Mouse (Mus musculus) Patski (cell line): ENCODE results near the gene Gm43518. TPM values are rescaled to one million over a fixed set of nuclear protein-coding genes. Genes with fewer than 3 reads are reported as not detected.

Source experiments
- ATAC-seq: fragments of 100-300 bp; one replicate; pipeline ENCODE4 v1.8.0; 2021
- CTCF ChIA-PET: fragments of 350-600 bp; sonication (Branson Sonifier 250); formaldehyde crosslinking; loops from one replicate; lab custom pipeline; 2022; ENCODE audit warnings: inconsistent platforms; lab: Charles Lee
- POLR2A ChIA-PET: fragments of 350-600 bp; sonication (Branson Sonifier 250); formaldehyde crosslinking; loops from one replicate; lab custom pipeline; 2022; ENCODE audit warnings: antibody characterized with exemption, inconsistent platforms; lab: Charles Lee
- DNase-seq: peaks from one replicate; pipeline ENCODE4 v3.0.0-alpha.2; 2011; ENCODE audit warnings: low read depth, low spot score
- H3K27me3 ChIP-seq: fragments of 371-371 bp; one replicate; pipeline ENCODE4 v1.5.1; 2021
- CTCF ChIP-seq: fragments of 100-300 bp; IDR thresholded peaks from one replicate; pipeline ENCODE4 v1.5.1; 2021
- in situ Hi-C: fragments of 300-500 bp; cut with MboI; formaldehyde crosslinking; loops from 3 replicates; pipeline ENCODE4 v1.11.1; 2018; ENCODE audit warnings: low pct_unique_long_range_greater_than_20kb, mixed read lengths
- polyA plus RNA-seq: library from polyadenylated mRNA; unstranded; gene quantifications from one replicate; pipeline ENCODE4 v1.2.3, GENCODE M21; 2021

The Gm43518 gene
- polyA plus RNA-seq, 1 experiment from 2014 or later = 0.68 TPM

- H3K27me3 ChIP-seq = no peaks in the 10 kb centered on the region
- TF ChIP-seq CTCF = no peak
- CTCF ChIA-PET = interaction anchor here (1.2 to 1.8 kb wide), 2 partner anchors 9 to 11 kb away, joined by 3 to 5 read pairs; no protein-coding TSS in a partner anchor
- POLR2A ChIA-PET = no interaction called here
- no peak for ATAC-seq
- in situ Hi-C loops = no loop called here
- no peak for DNase-seq
Measured at GRCm38 (mm10) chr5:123985434-123985833, 58.2 kb downstream of the Gm43518 start.

- ATAC-seq = no peak
- DNase-seq = no peak
- ChIA-PET CTCF (interaction anchor here (3.7 kb wide), 1 partner anchor 9 kb away, joined by 12 read pairs; no protein-coding TSS in a partner anchor), POLR2A (no interaction called here)
- no peak for TF ChIP-seq CTCF
- in situ Hi-C loops = no loop called here
- no peaks in the 10 kb centered on the region for H3K27me3 ChIP-seq
Measured at GRCm38 (mm10) chr5:123986925-123987324, 59.7 kb downstream of the Gm43518 start.

DNA sequence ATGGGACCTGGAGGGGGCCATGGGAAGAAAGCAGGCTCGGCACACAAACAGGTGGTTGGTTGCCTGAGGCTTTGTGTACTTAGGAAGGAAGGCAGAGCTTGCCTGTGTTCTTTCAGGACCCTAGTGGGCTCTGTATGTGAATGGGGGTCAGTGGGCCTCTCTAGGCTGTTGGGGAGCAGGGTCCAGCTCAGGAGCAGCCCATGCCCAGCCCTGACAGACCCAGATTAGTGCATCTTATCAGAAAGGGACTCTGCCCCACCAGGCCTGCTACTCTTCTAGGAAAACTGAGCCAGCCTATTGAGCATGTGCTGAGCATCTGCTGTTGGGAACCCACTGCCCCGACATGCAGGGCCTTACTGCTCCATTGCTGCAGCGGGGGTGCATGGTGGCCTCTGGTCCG is 60.3 kb downstream of the Gm43518 start:
- POLR2A ChIA-PET = no interaction called here
- in situ Hi-C loops = no loop called here
- ATAC-seq (no peak), DNase-seq (no peak)
- no peak for TF ChIP-seq CTCF
- no peaks in the 10 kb centered on the region for H3K27me3 ChIP-seq
- CTCF ChIA-PET = interaction anchor here (3.7 kb wide), 1 partner anchor 10 kb away, joined by 12 read pairs; no protein-coding TSS in a partner anchor

Other genes starting within 250 kb of the Gm43518 start
- gene Clip1, start 242.8 kb upstream of the Gm43518 start, polyA plus RNA-seq = 51.3 TPM
- 75.4 TPM for gene Zcchc8, start 206.3 kb upstream of the Gm43518 start, polyA plus RNA-seq
- 138 TPM for gene Rsrc2, start 178.0 kb upstream of the Gm43518 start, polyA plus RNA-seq
- 25.5 TPM for gene Kntc1, start 177.7 kb upstream of the Gm43518 start, polyA plus RNA-seq
- not detected for gene Hcar2, start 61.9 kb upstream of the Gm43518 start, polyA plus RNA-seq
- gene Hcar1, start 47.4 kb upstream of the Gm43518 start, polyA plus RNA-seq = not detected
- 117 TPM for gene Denr, start 20.2 kb upstream of the Gm43518 start, polyA plus RNA-seq
- gene Ccdc62, start 3.3 kb downstream of the Gm43518 start, polyA plus RNA-seq = 6.7 TPM
- 62.0 TPM for gene Hip1r, start 46.2 kb downstream of the Gm43518 start, polyA plus RNA-seq
- 25.5 TPM for gene Vps37b, start 104.9 kb downstream of the Gm43518 start, polyA plus RNA-seq
- 5.3 TPM for gene Abcb9, start 168.4 kb downstream of the Gm43518 start, polyA plus RNA-seq
- gene Ogfod2, start 184.9 kb downstream of the Gm43518 start, polyA plus RNA-seq = 45.4 TPM
- gene Arl6ip4, start 188.7 kb downstream of the Gm43518 start, polyA plus RNA-seq = 89.3 TPM